Comparison of ENCODE assay signal across 9 mouse cellular contexts in the genomic region with DNA sequence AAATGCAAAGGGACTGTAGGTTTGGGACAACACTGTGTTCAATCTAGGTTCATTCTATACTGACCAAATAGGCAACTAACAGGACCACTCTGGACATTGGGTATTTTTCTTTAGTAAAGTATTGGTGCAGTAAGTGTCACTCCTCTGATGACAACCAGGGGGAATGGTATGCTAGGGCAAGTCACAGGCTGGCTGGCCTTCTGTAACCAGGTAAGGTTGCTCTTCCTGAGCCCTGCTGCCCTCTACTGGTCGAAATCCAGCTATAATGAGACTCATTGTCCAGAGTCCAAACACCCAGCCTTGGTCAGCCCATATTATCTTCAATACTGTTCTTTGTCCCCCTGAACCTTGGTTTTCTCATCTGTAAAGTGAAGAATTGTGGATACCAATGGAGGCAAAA. TPM values are rescaled to one million over a fixed set of nuclear protein-coding genes. Genes with fewer than 3 reads are reported as not detected.
DNase-seq lines count a peak whose midpoint lies in the region; ATAC-seq lines count a peak whose summit lies in the region.
"Had no signal": no experiment of that assay in that cellular context is flagged by ENCODE, and none has a peak within 500 bp of the region (broad histone marks: within the 10 kb centered on the region; RNA-seq: fewer than 3 reads in every experiment).

No protein-coding gene starts in this region.

- H3K4me3 ChIP-seq in neural tube, embryonic 15.5 days (replicated peaks), result no peak overlapping the region
- H3K4me3 ChIP-seq in embryonic facial prominence, embryonic 14.5 days (ENCODE audit: low read depth, low read length), result no peak overlapping the region
- H3K4me3 ChIP-seq: megakaryocyte, embryonic 14.5 days had no signal

- no peaks in the 10 kb centered on the region for H3K4me1 ChIP-seq in neural tube, embryonic 15.5 days
- H3K4me1 ChIP-seq in embryonic facial prominence, embryonic 14.5 days (ENCODE audit: control insufficient read depth, insufficient read depth, low read length), result no peaks in the 10 kb centered on the region

- 0% methylated on average over 1 of the region's 1 CpGs for WGBS in neural tube, embryonic 15.5 days
- WGBS in embryonic facial prominence, embryonic 14.5 days, result 11% methylated on average over 1 of the region's 1 CpGs

- no peak overlapping the region for H3K4me2 ChIP-seq in neural tube, embryonic 15.5 days
- H3K4me2 ChIP-seq in embryonic facial prominence, embryonic 14.5 days (ENCODE audit: low read depth, low read length), result no peak overlapping the region

- DNase-seq in neural tube, embryonic 10.5 days (ENCODE audit: extremely low spot score, low spot score), result peak; percentile 41
- DNase-seq in adrenal gland, postnatal 14 days, result peak; percentile 85
- DNase-seq in embryonic facial prominence, embryonic 14.5 days (ENCODE audit: low spot score), result peak; percentile 69
- DNase-seq in liver, result peak; percentile 72
- peak; percentile 61 for DNase-seq in retina, adult 2 months (ENCODE audit: low read depth, low spot score)
- peak; percentile 83 for DNase-seq in thymus, postnatal 4 days

- H3K9ac ChIP-seq in neural tube, embryonic 15.5 days (replicated peaks), result no peak overlapping the region
- no peak overlapping the region for H3K9ac ChIP-seq in embryonic facial prominence, embryonic 14.5 days (ENCODE audit: low read depth, low read length)

- no peak overlapping the region for H3K27ac ChIP-seq in neural tube, embryonic 15.5 days (replicated peaks)
- no peak overlapping the region for H3K27ac ChIP-seq in embryonic facial prominence, embryonic 14.5 days (replicated peaks; ENCODE audit: low read depth, low read length)

- H3K27me3 ChIP-seq in neural tube, embryonic 15.5 days (replicated peaks), result no peaks in the 10 kb centered on the region
- H3K27me3 ChIP-seq in embryonic facial prominence, embryonic 14.5 days (replicated peaks; ENCODE audit: control insufficient read depth, insufficient read depth, low read length), result no peaks in the 10 kb centered on the region

- no peak for ATAC-seq in neural tube, embryonic 15.5 days (ENCODE audit: low FRiP score)
- ATAC-seq in embryonic facial prominence, embryonic 14.5 days (ENCODE audit: low read depth), result peak; percentile 41; the same call in 1 of the 2 replicates
- ATAC-seq in inflammation-experienced regulatory T-cells, adult 6 months, result peak; percentile 38

- 0 out of 2 replicates have a peak, but pooled peaks cover 2% of the 10 kb centered on the region for H3K9me3 ChIP-seq in neural tube, embryonic 15.5 days (replicated peaks)
- H3K9me3 ChIP-seq in embryonic facial prominence, embryonic 14.5 days (ENCODE audit: control insufficient read depth, low read length), result no peaks in the 10 kb centered on the region

- H3K36me3 ChIP-seq in neural tube, embryonic 15.5 days, result no peaks in the 10 kb centered on the region
- H3K36me3 ChIP-seq in embryonic facial prominence, embryonic 14.5 days (ENCODE audit: control insufficient read depth, insufficient read depth, low read length), result peaks cover 7% of the 10 kb centered on the region; the same call in 1 of the 2 replicates

RNA-seq across cellular contexts. Expression of a gene that starts 19.1 kb away (rescaled TPM):
- 28.4 and 38.5 TPM in 2 replicates for polyA plus RNA-seq in neural tube, embryonic 15.5 days (2015; fragmentation: Nextera tagmentation; extraction: Ambion mirVana)
- 96.2 and 111 TPM in 2 replicates for total RNA-seq in adrenal gland, postnatal 14 days (2021)
- polyA plus RNA-seq in embryonic facial prominence, embryonic 14.5 days (2014; fragmentation: Nextera tagmentation; extraction: Ambion mirVana), result 48.3 and 52.6 TPM in 2 replicates
- polyA plus RNA-seq in inflammation-experienced regulatory T-cells, adult 6 months (2017; shearing (Covaris generic)), result 10 to 100 TPM; 67.5 to 97.8 (median 86.3) TPM

RNA-seq across cellular contexts. Expression of a gene that starts 22.0 kb away (rescaled TPM):
- 4.5 and 8.7 TPM in 2 replicates for polyA plus RNA-seq in neural tube, embryonic 15.5 days (2015; fragmentation: Nextera tagmentation; extraction: Ambion mirVana)
- total RNA-seq in adrenal gland, postnatal 14 days (2021), result 14.1 and 17.3 TPM in 2 replicates
- polyA plus RNA-seq in embryonic facial prominence, embryonic 14.5 days (2014; fragmentation: Nextera tagmentation; extraction: Ambion mirVana), result 30.0 and 40.4 TPM in 2 replicates
- polyA plus RNA-seq in inflammation-experienced regulatory T-cells, adult 6 months (2017; shearing (Covaris generic)), result 1 to 10 TPM in 2 of 3 experiments, under 1 TPM in 1; 0.75 to 2.5 (median 2.4) TPM
